Mouse (Mus musculus): ENCODE measurements at regions not wholly inside any gene's neighbourhood (a gene's known extent, or its start where the extent isn't known, plus 50 kb on each side); places are given as distances from the start of the nearest gene placed in this dataset.

DNA sequence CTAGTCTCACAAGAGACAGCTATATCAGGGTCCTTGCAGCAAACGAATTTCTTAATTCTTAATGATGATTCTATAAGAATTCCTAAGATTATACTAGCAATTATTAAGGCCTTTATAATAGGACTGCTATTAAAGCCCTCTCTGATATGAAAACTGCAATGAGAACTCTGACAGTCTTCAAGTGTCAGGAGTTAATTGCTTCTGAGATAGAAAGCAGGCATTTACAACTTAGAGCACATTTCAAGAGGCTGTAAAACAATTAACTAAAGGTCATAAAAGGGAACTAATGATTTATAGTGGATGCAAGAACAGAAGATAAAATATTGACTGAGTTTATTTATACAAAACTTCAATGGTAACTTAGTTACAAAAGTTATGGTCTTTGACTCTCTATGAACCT lies 84.9 kb upstream of the Phlpp1 start:
- DNase-seq (ENCODE audit: low spot score in 2 of 2), result no peak

DNA sequence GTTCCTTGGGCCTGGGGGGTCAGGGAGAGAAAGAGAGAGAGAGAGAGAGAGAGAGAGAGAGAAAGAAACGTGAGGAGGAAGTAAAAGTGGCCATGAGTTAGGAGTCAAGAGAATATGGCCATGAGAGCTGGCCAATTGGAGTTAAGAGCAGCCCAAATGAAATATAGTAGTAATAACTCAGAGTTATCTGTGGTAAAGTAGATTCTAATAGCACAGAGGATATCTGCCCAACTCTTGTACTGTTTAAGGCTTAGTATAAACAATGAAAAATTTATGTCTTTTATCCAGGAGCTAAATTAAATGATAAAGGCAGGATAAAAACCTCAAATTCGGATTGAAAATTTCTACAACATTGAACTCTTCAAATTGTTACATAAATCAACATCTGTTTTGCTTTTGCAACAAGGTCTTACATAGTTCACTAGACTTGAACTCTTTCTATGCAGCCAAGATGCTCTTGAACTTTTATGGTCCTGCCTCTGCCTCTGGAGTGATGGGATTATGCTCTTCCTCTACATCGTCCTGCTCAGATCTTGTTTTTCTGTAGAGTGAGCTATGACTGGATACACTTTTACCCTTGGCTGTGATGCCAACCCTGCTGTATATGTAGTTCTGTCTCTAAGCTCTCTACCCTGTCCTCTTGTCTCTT lies 78.5 kb upstream of the Phlpp1 start:
- no peak for DNase-seq (ENCODE audit: low spot score in 2 of 2)

DNA sequence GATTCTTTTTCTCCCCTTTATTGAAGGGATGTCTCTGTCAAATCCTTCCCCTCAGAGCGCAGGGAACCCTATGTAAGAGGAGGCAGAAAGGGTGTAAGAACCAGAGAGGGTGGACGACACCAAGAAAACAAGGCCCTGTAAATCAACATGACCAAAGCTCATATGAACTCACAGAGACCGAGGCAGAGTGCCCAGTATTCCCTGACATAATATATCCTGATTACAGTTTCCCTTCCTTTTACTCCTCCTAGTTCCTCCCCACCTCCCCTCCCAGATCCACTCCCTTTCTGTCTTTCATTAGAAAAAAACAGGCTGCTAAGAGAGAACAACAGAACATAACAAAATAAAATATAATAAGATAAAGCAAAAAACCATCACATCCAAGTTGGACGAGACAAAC lies 77.7 kb upstream of the Phlpp1 start:
- DNase-seq (ENCODE audit: low spot score in 2 of 2), result no peak

GRCm38 (mm10) chr1:106096324-106096723 lies 75.2 kb upstream of the Phlpp1 start:
- DNase-seq (ENCODE audit: low spot score in 2 of 2), result peak in 1 of 2 experiments; percentile 34

DNA sequence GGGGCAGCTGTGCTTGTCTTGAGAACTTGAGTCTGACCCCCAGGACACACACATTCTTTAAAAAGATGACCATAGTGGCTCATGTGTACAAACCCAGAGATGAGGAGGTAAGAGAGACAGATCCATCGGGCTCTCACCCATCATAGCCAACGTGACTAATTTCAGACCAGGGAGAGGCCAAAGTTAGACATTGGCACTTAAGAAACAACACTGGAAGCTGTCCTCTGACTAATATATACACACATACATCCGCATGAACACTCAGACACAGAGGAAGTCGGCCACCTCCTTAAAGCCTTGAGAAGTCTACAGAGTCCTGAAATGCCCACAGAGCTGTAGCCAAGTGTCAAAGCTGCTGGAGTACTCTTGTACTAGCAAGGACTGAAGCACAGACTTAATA lies 74.4 kb upstream of the Phlpp1 start:
- DNase-seq (ENCODE audit: low spot score in 2 of 2), result no peak

GRCm38 (mm10) chr1:106100611-106101010 lies 70.9 kb upstream of the Phlpp1 start:
- DNase-seq (ENCODE audit: low spot score in 2 of 2), result no peak

DNA sequence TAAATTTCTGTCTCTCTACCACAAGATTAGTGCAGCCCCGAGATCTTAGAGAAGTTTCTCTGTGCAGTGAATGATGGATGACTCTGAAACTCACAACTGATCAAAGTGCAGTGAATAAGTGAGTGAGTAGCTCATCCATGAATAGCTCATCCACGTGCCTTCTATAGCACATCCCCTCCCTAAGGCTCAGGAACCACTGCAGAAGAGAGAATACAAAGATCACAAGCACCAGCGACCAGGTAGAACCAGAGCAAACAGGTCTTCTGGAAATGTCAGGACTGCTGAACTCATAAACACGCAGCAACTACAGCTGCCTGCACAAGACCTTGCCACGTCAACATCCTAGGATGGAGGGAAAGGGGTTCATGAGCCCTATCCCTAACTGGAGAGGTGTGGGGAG lies 69.0 kb upstream of the Phlpp1 start:
- no peak for DNase-seq (ENCODE audit: low spot score in 2 of 2)

- DNase-seq (ENCODE audit: low spot score in 2 of 2), result no peak
Measured at GRCm38 (mm10) chr1:106109081-106109480, 62.5 kb upstream of the Phlpp1 start.

Data from frontal cortex, postnatal 36 days (tissue).